Mouse (Mus musculus) C2C12 (cell line): ENCODE data around the gene Pcbp2.

Source experiments
- CEBPB ChIP-seq: IDR thresholded peaks from one replicate; pipeline ENCODE4 v1.6.1; 2011; ENCODE audit warnings: low read depth, mild to moderate bottlenecking, control low read depth, moderate library complexity
- CTCF ChIP-seq: IDR thresholded peaks from one replicate; pipeline ENCODE4 v1.5.1; 2011; ENCODE audit not compliant: control insufficient read depth, insufficient read depth, insufficient read length
- MAX ChIP-seq: IDR thresholded peaks from one replicate; pipeline ENCODE4 v1.6.1; 2011; ENCODE audit warnings: mild to moderate bottlenecking, control low read depth
- MYOG ChIP-seq: IDR thresholded peaks from one replicate; pipeline ENCODE4 v1.6.1; 2011; ENCODE audit not compliant: control insufficient read depth, insufficient read length; ENCODE audit errors: extremely low read depth
- USF1 ChIP-seq: IDR thresholded peaks from one replicate; pipeline ENCODE4 v1.6.1; 2011; ENCODE audit warnings: low read depth, mild to moderate bottlenecking, control low read depth, moderate library complexity

GRCm38 (mm10) chr15:102505073-102505769 is 34.9 kb downstream of the Pcbp2 start:
- no peak for TF ChIP-seq MAX
- TF ChIP-seq CTCF = no peak
- TF ChIP-seq MYOG = no peak
- TF ChIP-seq USF1 = no peak
- TF ChIP-seq CEBPB = no peak
